Mouse (Mus musculus): ENCODE results near the gene Slc2a8. TPM values are rescaled to one million over a fixed set of nuclear protein-coding genes. Genes with fewer than 3 reads are reported as not detected.

Gene Slc2a8
- polyA plus RNA-seq, 1 experiment = 55.0 TPM

DNA sequence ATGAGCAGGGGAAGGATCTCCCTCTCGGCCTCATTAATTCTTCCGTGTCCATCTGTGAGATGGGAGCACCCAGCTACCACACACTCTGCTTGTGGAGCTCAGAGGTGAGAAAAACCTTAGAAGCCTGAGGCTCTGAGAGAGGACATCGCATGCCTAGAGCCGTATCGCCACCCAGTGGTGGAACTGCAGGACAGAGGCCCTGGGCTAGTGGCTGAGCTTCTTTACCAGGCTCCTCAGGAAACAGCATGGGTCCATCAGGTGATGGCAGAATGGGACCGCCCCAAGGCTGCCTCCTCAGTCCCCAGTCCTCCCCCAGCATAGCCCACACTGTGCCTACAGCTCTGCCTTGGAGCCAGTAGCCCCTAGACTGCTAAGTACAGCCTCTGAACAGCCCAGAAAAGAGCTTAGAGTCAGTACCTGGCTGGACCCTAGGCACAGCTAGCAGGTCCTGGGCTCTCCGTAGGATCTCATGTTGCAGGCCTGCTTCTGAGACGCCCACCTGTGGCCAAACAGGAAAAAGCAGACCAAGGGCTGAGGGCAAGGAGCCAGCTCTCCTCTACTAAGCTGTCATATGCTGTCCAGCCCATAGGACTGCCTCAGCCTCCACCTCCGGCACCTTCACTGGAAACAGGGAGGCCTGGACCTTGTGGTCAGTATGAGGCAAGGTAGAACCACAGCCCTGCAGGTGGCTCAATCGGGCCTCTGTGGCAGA is 53.5 kb downstream of the Slc2a8 start:
- Histone ChIP-seq H3K27me3 (ENCODE audit: control insufficient read depth, insufficient read depth, low read length) (no peaks in the 10 kb centered on the region), H3K4me3 (replicated peaks; ENCODE audit: insufficient read depth, low read depth, low read length) (no peak overlapping the region), H3K4me1 (ENCODE audit: control insufficient read depth, insufficient read depth, low read length) (peaks cover 14% of the 10 kb centered on the region), H3K27ac (ENCODE audit: insufficient read depth, low read length) (no peak overlapping the region)
- DNase-seq = peak; percentile 78 to 80
- TF ChIP-seq CTCF (IDR thresholded peaks at IDR 0.05; ENCODE audit: borderline replicate concordance, insufficient read depth, low read depth, low read length) (peak; percentile 91), POLR2A (IDR thresholded peaks at IDR 0.05; ENCODE audit: borderline replicate concordance, insufficient read depth, low read length) (no peak)
- 24% methylated on average over 10 of the region's 10 CpGs for whole genome bisulfite sequencing

DNA sequence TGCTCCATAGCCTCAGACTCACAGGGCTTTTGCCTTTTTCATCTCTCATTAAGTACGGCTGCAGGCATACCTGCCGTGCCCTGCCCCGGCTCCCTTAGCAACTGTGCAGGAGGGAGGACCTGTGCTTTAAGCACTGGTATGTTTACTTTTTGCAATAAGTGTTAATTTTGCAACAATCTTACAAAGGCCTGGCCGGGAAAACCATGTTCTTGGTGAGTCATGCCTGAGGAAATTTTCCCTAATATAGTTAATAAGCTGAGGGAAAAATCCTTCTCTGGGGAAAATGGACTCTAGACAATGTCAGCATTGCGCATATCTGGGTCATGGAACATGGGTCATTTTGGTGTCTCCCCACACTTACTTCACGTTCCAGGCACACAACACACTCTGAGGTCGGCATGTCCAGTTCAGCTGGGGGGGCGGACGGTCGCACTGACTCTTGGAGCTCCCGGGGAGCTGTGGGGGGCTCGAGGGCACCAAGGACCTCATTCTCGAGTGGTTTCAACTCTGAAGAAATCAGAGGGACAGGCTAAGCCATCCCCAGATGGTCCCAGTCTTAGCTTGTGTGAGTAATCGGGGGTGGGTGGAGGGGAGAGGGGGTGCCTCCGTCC is 54.2 kb downstream of the Slc2a8 start:
- Histone ChIP-seq H3K27me3 (ENCODE audit: control insufficient read depth, insufficient read depth, low read length) (no peaks in the 10 kb centered on the region), H3K27ac (ENCODE audit: insufficient read depth, low read length) (no peak overlapping the region), H3K4me1 (ENCODE audit: control insufficient read depth, insufficient read depth, low read length) (peaks cover 14% of the 10 kb centered on the region), H3K4me3 (replicated peaks; ENCODE audit: insufficient read depth, low read depth, low read length) (no peak overlapping the region)
- 80% methylated on average over 15 of the region's 15 CpGs for WGBS
- TF ChIP-seq POLR2A (IDR thresholded peaks at IDR 0.05; ENCODE audit: borderline replicate concordance, insufficient read depth, low read length) = no peak
- TF ChIP-seq CTCF (IDR thresholded peaks at IDR 0.05; ENCODE audit: borderline replicate concordance, insufficient read depth, low read depth, low read length) = no peak
- DNase-seq = no peak

DNA sequence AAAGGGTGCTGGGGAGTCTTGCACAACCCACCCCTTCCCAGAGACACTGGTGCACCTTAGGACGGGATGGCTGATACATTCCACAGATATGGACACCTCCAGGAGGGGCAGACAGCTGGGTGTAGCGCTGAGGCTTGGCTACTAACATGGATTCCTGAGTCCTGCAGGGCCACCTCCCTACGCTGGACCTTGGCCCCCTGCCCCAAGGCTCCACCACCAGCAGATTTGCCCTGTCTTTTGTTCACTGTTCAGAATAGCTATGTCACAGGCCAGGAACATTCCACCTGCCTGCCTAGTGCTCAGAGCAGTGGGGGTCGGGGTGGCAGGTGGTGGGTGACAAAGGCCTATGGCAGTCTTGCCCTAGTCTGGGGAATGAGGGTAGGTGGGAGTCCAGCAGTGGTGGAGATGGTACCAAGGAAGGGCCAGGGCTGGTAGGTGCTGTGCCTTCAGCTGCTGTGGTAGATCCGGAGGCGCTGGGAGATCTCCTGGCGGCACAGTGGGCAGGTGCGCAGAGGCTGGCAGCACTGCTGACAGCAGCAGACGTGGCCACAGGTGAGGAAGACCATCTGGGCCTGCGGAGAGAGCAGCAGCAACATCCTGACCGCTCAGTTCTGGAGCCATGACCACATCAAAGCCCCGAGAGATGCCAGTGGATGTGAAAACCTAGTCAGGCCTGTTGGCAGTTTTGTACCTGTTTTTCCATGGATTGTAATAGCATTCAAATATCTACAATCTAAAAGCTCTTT is 55.4 kb downstream of the Slc2a8 start:
- peak; percentile 34 to 50 for DNase-seq
- TF ChIP-seq POLR2A (IDR thresholded peaks at IDR 0.05; ENCODE audit: borderline replicate concordance, insufficient read depth, low read length) (no peak), CTCF (IDR thresholded peaks at IDR 0.05; ENCODE audit: borderline replicate concordance, insufficient read depth, low read depth, low read length) (no peak)
- peaks cover 14% of the 10 kb centered on the region for H3K4me1 ChIP-seq (ENCODE audit: control insufficient read depth, insufficient read depth, low read length)
- 36% methylated on average over 12 of the region's 12 CpGs for WGBS
- H3K4me3 ChIP-seq (replicated peaks; ENCODE audit: insufficient read depth, low read depth, low read length) = no peak overlapping the region
- peak overlapping the region; percentile 18; the same call in 1 of the 2 replicates for H3K27ac ChIP-seq (ENCODE audit: insufficient read depth, low read length)
- H3K27me3 ChIP-seq (ENCODE audit: control insufficient read depth, insufficient read depth, low read length) = no peaks in the 10 kb centered on the region

DNA sequence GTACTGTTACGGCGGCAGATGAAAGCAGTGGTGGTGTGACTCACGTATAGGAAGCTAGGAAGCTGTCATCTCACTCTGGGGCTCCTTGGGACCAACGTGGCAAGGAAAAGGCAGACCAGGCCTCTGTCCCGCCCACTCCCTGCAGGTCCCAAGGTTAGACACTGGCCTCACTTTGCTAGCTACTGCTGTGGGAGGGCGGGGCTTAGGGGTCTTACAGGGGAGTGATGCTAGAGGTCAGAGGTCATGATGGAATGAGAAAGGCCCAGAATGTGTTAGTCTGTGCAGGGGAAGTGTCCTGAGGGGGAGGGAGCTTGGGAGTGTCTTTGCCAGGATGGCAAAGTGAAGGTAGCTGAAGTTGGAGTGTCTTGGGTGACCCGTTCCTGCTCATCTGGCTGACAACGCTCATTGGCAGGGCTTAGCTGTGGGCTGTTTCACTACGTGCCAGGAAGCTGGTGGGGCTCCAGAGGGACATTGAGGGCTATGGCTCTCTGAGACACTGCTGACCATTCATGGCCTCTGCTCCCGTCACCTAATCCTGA is 57.5 kb downstream of the Slc2a8 start:
- TF ChIP-seq CTCF (IDR thresholded peaks at IDR 0.05; ENCODE audit: borderline replicate concordance, insufficient read depth, low read depth, low read length) (no peak), POLR2A (IDR thresholded peaks at IDR 0.05; ENCODE audit: borderline replicate concordance, insufficient read depth, low read length) (no peak)
- no peak for DNase-seq
- Histone ChIP-seq H3K27me3 (ENCODE audit: control insufficient read depth, insufficient read depth, low read length) (no peaks in the 10 kb centered on the region), H3K4me3 (replicated peaks; ENCODE audit: insufficient read depth, low read depth, low read length) (no peak overlapping the region), H3K4me1 (ENCODE audit: control insufficient read depth, insufficient read depth, low read length) (peaks cover 14% of the 10 kb centered on the region), H3K27ac (ENCODE audit: insufficient read depth, low read length) (no peak overlapping the region)
- 64% methylated on average over 10 of the region's 10 CpGs for WGBS

- no peaks in the 10 kb centered on the region for H3K27me3 ChIP-seq (ENCODE audit: control insufficient read depth, insufficient read depth, low read length)
- TF ChIP-seq CTCF (IDR thresholded peaks at IDR 0.05; ENCODE audit: borderline replicate concordance, insufficient read depth, low read depth, low read length) (no peak), POLR2A (IDR thresholded peaks at IDR 0.05; ENCODE audit: borderline replicate concordance, insufficient read depth, low read length) (no peak)
- no peak for DNase-seq
- peaks cover 14% of the 10 kb centered on the region for H3K4me1 ChIP-seq (ENCODE audit: control insufficient read depth, insufficient read depth, low read length)
- WGBS = 89% methylated on average over 24 of the region's 24 CpGs
- H3K4me3 ChIP-seq (replicated peaks; ENCODE audit: insufficient read depth, low read depth, low read length) = no peak overlapping the region
- no peak overlapping the region for H3K27ac ChIP-seq (ENCODE audit: insufficient read depth, low read length)
Observed at GRCm38 (mm10) chr2:32923551-32924250, 58.2 kb downstream of the Slc2a8 start.

Other genes starting within 250 kb of the Slc2a8 start
- gene 6330409D20Rik, start 241.1 kb downstream of the Slc2a8 start, polyA plus RNA-seq (2012; rRNA removed) = 5.6 and 7.7 TPM in 2 replicates
- gene Tor2a, start 224.8 kb downstream of the Slc2a8 start, polyA plus RNA-seq (2012; rRNA removed) = 41.6 and 43.8 TPM in 2 replicates
- 2.0 and 2.6 TPM in 2 replicates for gene Ttc16, start 206.4 kb downstream of the Slc2a8 start, polyA plus RNA-seq (2012; rRNA removed)
- gene Ptrh1, start 206.3 kb downstream of the Slc2a8 start, polyA plus RNA-seq (2012; rRNA removed) = 7.4 and 8.5 TPM in 2 replicates
- gene Cfap157, start 197.7 kb downstream of the Slc2a8 start, polyA plus RNA-seq (2012; rRNA removed) = 0.70 and 1.7 TPM in 2 replicates
- 889 and 932 TPM in 2 replicates for gene Stxbp1, start 134.8 kb downstream of the Slc2a8 start, polyA plus RNA-seq (2012; rRNA removed)
- gene Fam129b, start 106.0 kb downstream of the Slc2a8 start, polyA plus RNA-seq (2012; rRNA removed) = 23.9 and 24.5 TPM in 2 replicates
- gene Rpl12, start 20.5 kb downstream of the Slc2a8 start, polyA plus RNA-seq (2012; rRNA removed) = 257 and 289 TPM in 2 replicates
- 32.8 and 36.7 TPM in 2 replicates for gene Lrsam1, start 20.5 kb downstream of the Slc2a8 start, polyA plus RNA-seq (2012; rRNA removed)
- 120 and 133 TPM in 2 replicates for gene Garnl3, start 149.6 kb upstream of the Slc2a8 start, polyA plus RNA-seq (2012; rRNA removed)
- gene Angptl2, start 234.0 kb upstream of the Slc2a8 start, polyA plus RNA-seq (2012; rRNA removed) = 6.4 and 7.4 TPM in 2 replicates

Data from cerebellum, adult 2 months (tissue).